ENCODE assay signal across 7 mouse cellular contexts in genomic region chrX:129749571-129750061, GRCm38 (mm10). TPM values are rescaled to one million over a fixed set of nuclear protein-coding genes. Genes with fewer than 3 reads are reported as not detected.
DNase-seq lines count a peak whose midpoint lies in the region; ATAC-seq lines count a peak whose summit lies in the region.

TSS of gene Diaph2 (plus strand) at chrX:129749742.

- H3K27ac ChIP-seq in embryonic facial prominence, embryonic 14.5 days (replicated peaks; ENCODE audit: low read depth, low read length) = peak within 1 kb of the TSS; percentile 63
- H3K27ac ChIP-seq in limb, embryonic 13.5 days = peak within 1 kb of the TSS; percentile 33; the same call in 1 of the 2 replicates
- 0 out of 2 replicates have a peak within 1 kb of the TSS, but pooled peaks have one; percentile 45 for H3K27ac ChIP-seq in midbrain, embryonic 15.5 days

- peak within 1 kb of the TSS; percentile 56 for H3K4me3 ChIP-seq in embryonic facial prominence, embryonic 14.5 days (ENCODE audit: low read depth, low read length)
- peak within 1 kb of the TSS; percentile 56 for H3K4me3 ChIP-seq in limb, embryonic 13.5 days
- H3K4me3 ChIP-seq in midbrain, embryonic 15.5 days = peak within 1 kb of the TSS; percentile 66

- peak; percentile 96 for ATAC-seq in embryonic facial prominence, embryonic 14.5 days (ENCODE audit: low read depth)
- ATAC-seq in limb, embryonic 13.5 days (ENCODE audit: low FRiP score, low read depth) = peak; percentile 89
- ATAC-seq in midbrain, embryonic 15.5 days (replicated peaks) = peak; percentile 94

- no peaks in the 10 kb centered on the region for H3K27me3 ChIP-seq in embryonic facial prominence, embryonic 14.5 days (replicated peaks; ENCODE audit: control insufficient read depth, insufficient read depth, low read length)
- H3K27me3 ChIP-seq in limb, embryonic 13.5 days = no peaks in the 10 kb centered on the region
- H3K27me3 ChIP-seq in midbrain, embryonic 15.5 days (replicated peaks) = no peaks in the 10 kb centered on the region

- peak within 1 kb of the TSS; percentile 68 for H3K9ac ChIP-seq in embryonic facial prominence, embryonic 14.5 days (ENCODE audit: low read depth, low read length)
- peak within 1 kb of the TSS; percentile 67 for H3K9ac ChIP-seq in limb, embryonic 13.5 days
- H3K9ac ChIP-seq in midbrain, embryonic 15.5 days = peak within 1 kb of the TSS; percentile 54

- no peaks in the 10 kb centered on the region for H3K36me3 ChIP-seq in embryonic facial prominence, embryonic 14.5 days (ENCODE audit: control insufficient read depth, insufficient read depth, low read length)
- no peaks in the 10 kb centered on the region for H3K36me3 ChIP-seq in limb, embryonic 13.5 days
- no peaks in the 10 kb centered on the region for H3K36me3 ChIP-seq in midbrain, embryonic 15.5 days (replicated peaks)

- no peaks in the 10 kb centered on the region for H3K9me3 ChIP-seq in embryonic facial prominence, embryonic 14.5 days (ENCODE audit: control insufficient read depth, low read length)
- H3K9me3 ChIP-seq in limb, embryonic 13.5 days = no peaks in the 10 kb centered on the region
- no peaks in the 10 kb centered on the region for H3K9me3 ChIP-seq in midbrain, embryonic 15.5 days

- WGBS in embryonic facial prominence, embryonic 14.5 days = 21% methylated on average over 33 of the region's 49 CpGs
- WGBS in limb, embryonic 13.5 days = 9% methylated on average over 29 of the region's 49 CpGs
- WGBS in midbrain, embryonic 15.5 days = 22% methylated on average over 49 of the region's 49 CpGs

- H3K4me2 ChIP-seq in embryonic facial prominence, embryonic 14.5 days (ENCODE audit: low read depth, low read length) = peak within 1 kb of the TSS; percentile 50
- peak within 1 kb of the TSS; percentile 58 for H3K4me2 ChIP-seq in limb, embryonic 13.5 days (replicated peaks)
- H3K4me2 ChIP-seq in midbrain, embryonic 15.5 days = peak within 1 kb of the TSS; percentile 60

- H3K4me1 ChIP-seq in embryonic facial prominence, embryonic 14.5 days (ENCODE audit: control insufficient read depth, insufficient read depth, low read length) = no peaks in the 10 kb centered on the region
- H3K4me1 ChIP-seq in limb, embryonic 13.5 days = no peaks in the 10 kb centered on the region
- no peaks in the 10 kb centered on the region for H3K4me1 ChIP-seq in midbrain, embryonic 15.5 days

- DNase-seq in adrenal gland, postnatal 4 days (ENCODE audit: low spot score in 2 of 2) = peak; percentile 39 to 69
- DNase-seq in embryonic facial prominence, embryonic 14.5 days (ENCODE audit: low spot score) = peak; percentile 90
- DNase-seq in heart, adult 8-10 months (ENCODE audit: low spot score) = peak; percentile 82
- peak; percentile 80 to 85 for DNase-seq in kidney, adult 8-10 months
- DNase-seq in spleen, adult 18-20 months = peak; percentile 70 to 79

RNA-seq across cellular contexts. Expression of gene Diaph2, which starts in this region (rescaled TPM):
- total RNA-seq in adrenal gland, postnatal 4 days (2021) = 10 to 100 TPM; 23.1 to 25.4 TPM
- polyA plus RNA-seq in embryonic facial prominence, embryonic 14.5 days (2014; fragmentation: Nextera tagmentation; extraction: Ambion mirVana) = 5.9 and 6.8 TPM in 2 replicates
- total RNA-seq in heart, adult 8-10 months (2022) = 10 to 100 TPM; 10.9 to 14.8 (median 11.0) TPM
- 4.6 TPM in 2 replicates for polyA plus RNA-seq in limb, embryonic 13.5 days (2015; fragmentation: Nextera tagmentation; extraction: Ambion mirVana)
- 3.9 and 4.5 TPM in 2 replicates for polyA plus RNA-seq in midbrain, embryonic 15.5 days (2015; fragmentation: Nextera tagmentation; extraction: Ambion mirVana)

Comparison
In these comparisons a context has a peak if more than half of its experiments do, and no peak if none do; other contexts are left out.
1. Peak in every context shown above with its lines: DNase-seq, ATAC-seq, H3K4me3 ChIP-seq and H3K27ac ChIP-seq.